Mouse (Mus musculus): ENCODE data around the gene Pik3ca.

The Pik3ca gene

DNA sequence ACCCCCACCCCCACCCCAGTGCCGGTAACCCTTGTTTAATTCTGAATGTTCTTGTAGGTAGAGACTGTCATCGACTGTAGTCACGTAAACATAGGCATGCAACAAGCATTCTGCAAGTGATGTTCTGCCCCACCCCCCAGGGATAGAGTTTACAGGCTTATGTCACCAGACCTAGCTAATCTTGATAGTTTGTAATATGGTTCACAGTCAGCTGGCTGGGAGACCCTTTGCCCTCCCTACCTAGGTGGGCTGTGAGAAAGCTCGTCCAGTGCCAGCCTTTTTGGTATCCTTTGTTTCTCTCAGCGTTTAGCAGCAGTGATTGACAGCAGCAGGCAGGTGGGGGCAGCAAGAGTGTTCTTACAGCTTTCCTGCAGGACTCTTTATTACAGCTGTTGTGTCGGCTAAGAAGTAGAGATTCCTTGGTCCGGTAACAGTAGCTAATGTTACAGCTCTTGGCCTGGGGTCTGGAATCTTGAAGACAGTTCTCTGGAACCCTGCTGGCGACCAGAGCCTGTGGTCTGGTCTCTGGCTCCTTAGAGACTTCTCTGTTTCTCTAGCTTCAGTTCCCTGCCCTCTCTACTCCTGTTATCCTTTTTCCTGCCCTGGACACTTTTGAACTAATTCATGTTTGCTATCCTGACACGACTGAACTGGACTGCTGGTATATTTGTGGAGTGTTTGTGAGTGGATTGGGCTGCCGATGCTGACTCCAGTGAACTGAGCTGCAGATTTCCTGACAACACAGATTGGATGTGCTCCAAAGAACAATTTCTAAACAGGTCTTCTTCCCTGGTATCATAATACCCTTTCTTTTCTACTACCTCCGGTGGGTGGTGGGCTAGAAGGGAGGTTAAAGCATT, 109.1 kb downstream of the Pik3ca start:
- DNase-seq, result no peak

DNA sequence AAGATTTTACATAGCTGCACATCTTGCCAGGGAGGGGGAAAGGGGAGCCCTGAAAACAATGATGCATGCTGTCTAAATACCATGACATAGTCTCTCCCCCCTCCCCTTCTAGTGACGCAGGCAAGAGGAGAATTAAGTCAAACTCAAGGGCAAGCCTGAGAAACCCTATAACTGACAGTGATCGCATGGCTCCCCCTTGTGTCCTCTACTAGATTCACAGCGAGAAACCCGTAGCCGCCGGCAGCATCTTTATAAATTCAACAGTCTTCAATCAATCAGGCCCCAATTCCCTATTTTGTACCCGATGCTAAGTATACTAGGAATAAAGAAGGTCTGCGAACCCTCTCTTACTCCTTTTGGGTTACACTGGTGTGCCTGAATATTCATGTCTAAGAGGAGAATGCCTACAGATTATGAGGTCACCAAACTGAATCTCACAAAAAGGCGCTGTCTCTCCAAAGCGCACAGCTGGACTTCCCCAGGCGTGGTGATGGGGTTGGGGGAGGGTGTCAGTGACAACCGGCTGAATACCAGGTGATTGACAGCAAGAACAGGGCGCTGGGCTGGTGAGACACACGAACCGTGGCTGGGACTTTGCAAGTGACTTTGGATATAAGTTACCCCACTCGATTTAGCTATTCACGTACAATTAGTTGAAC, 111.3 kb downstream of the Pik3ca start:
- peak; percentile 59 for DNase-seq

DNA sequence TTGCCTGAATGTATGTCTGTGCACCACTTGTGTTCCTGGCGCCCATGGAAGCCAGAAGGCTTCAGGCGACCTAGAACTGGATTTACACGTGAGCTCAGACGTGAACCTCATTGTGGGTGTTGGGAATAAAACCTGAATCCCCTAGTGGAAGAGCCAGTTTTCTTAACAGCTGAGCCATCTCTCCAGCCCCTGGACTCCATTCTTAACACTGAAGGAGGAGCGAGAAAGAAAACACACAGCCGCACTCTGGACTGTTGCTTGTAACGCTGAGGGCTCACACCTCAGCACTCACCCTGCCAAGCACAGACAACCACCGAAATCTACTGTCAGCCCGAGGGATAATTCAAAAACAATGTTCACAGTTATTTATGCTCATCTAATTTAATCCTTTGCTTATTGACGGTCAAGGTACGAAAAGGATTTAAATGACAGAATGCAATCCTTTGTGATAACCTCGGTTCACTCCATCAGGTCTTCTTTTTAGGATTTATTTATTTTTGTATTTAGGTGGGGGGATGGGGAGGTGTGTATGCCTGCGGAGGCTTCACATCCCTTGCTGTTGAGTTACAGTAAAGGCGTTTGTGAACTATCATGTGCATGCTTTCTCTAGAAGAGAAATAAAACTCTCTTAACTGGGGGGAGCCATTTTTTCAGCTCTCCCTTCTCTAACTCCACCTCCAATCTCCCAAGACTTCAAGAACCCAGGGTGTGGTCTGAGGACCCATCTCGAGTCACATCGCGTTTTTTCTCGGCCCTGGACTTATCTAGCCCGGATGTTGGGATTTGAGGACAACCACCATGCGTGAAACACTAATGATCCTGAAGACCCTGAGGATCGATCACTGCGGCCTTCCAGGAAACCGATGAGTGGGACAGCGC, 112.3 kb downstream of the Pik3ca start, which contains the start of gene Zfp639:
TSS of gene Zfp639 (plus strand) at position 764 of the 879 bp plus-strand sequence.
- no peak for DNase-seq

DNA sequence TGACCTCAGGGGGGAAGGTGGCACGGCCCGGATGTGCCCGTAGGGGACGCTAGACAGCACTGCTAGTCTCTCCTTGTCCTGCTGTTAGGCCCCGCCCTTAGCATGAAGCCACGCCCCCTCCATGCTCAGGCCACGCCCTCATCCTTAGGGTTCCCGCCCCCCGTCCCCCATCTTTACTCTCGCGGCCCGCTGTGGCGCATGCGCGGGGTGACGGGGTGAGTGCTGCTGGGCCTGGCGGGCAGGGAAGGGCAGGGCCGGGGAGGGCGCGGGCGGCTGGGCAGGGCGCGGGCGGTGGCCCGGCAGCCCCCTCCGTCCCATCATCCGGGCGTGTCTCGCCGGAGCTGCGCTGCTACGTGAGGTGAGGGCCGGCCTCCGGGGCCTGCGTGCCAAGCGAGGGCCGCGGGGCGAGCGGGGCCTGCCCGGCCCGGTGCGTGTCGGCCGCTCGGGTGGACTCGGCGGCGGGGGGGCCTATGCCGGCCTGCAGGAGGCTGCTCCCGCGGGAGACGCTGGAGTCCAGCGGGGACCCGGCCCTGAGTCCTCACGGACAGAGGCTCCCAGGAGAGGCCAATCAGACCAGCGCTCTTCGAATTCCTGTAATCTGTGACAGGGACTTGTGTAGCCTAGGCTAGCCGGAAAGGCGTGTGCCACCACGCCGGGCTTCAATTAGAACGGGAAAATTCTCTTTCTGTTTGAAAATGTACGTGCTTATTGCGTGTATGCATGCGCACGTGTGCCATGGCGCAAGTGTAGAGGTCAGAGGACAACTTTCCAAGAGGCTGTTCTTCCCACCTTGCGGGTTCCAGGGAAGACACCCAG, 113.1 kb downstream of the Pik3ca start:
- DNase-seq, result peak; percentile 90

DNA sequence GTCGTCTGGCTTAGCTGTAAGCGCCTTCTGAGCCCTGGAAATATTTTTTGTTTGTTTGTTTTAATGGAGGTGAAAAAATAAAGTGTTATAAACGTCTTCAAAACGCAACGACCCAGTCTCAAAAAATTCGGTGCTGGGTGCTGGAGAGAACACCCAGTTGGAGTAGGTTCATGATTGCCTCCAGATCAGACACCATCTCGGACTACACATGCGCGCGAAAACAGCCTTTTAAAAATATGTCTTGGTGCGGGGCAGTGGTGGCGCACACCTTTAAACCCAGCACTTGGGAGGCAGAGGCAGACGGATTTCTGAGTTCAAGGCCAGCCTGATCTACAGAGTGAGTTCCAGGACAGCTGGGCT, 113.7 kb downstream of the Pik3ca start:
- DNase-seq, result no peak

DNA sequence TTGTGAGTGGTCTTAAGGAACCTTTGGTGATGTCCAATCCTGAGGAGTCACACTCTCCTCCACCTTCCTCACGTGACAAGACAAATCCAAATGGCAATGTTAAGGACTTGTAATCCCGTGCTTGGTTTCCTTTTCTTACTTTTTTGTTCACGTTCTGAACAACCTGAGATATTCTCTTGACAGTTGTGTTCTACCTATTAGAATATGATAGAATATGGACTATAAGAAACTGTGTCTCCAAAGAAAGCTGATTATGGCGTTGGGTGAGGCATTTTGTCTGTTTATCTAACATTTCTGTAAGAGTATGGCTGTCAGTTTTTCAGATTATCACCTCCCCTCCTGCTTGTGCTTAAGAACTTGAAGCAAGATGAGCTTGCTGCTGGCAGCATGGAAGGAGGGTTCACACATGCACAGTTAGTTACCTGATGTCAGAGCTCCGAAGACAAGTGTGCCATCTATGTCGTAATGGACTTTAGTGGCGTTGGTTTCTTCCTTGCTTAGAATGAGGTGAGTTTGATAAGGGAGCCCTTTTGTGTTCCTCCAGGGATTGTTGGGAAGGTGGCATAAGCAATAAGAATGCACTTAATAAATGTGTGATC, 115.3 kb downstream of the Pik3ca start:
- no peak for DNase-seq

DNA sequence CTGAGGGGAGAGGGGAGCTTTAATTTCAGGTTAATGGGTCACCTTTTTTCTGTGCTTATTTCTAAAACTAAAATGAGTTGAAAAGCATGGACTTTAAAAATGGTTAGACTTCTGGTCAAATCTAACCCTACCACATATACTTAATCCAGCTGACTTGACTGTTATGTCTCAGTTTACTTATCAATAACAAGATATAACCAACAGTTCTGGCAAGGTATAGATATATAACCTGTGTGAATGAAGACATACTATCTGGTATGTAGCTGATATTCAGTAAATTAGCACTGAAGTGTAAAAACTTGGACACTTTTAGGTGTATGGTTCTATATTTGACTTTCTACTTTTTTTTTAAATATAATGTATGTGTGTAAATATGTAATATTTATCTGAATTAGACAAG, 116.1 kb downstream of the Pik3ca start:
- DNase-seq, result no peak

All from right cerebral cortex, postnatal 25 days (tissue).